ENCODE assay signal across 19 mouse cellular contexts in genomic region chr13:97207472-97208111, GRCm38 (mm10). TPM values are rescaled to one million over a fixed set of nuclear protein-coding genes. Genes with fewer than 3 reads are reported as not detected.
DNase-seq lines count a peak whose midpoint lies in the region; ATAC-seq and TF ChIP-seq lines count a peak whose summit lies in the region.
"Had no signal": no experiment of that assay in that cellular context is flagged by ENCODE, and none has a peak within 500 bp of the region (broad histone marks: within the 10 kb centered on the region; RNA-seq: fewer than 3 reads in every experiment).

No protein-coding gene starts in this region.

- TF ChIP-seq CTCF in MEL (IDR thresholded peaks at IDR 0.05 in 2 of 3, conservative IDR thresholded peaks at IDR 0.05 in 1 of 3; ENCODE audit: control insufficient read depth in 1 of 3, insufficient read depth in 1 of 3, low read depth in 2 of 3, low read length in 3 of 3, poor library complexity in 1 of 3, severe bottlenecking in 1 of 3): no peak
- no peak for TF ChIP-seq CTCF in bone marrow macrophage, adult 2 months (IDR thresholded peaks at IDR 0.05; ENCODE audit: low read depth, low read length)
- no peak for TF ChIP-seq CTCF in forebrain, postnatal 0 days (IDR thresholded peaks at IDR 0.05; ENCODE audit: low read depth)

- H3K27me3 ChIP-seq in MEL (ENCODE audit: control insufficient read depth in 1 of 2, insufficient read depth in 2 of 2, low read length in 2 of 2): no peaks in the 10 kb centered on the region
- H3K27me3 ChIP-seq in midbrain, embryonic 11.5 days (ENCODE audit: control insufficient read depth, insufficient read depth, low read length): no peaks in the 10 kb centered on the region
- no peaks in the 10 kb centered on the region for H3K27me3 ChIP-seq in forebrain, postnatal 0 days (ENCODE audit: insufficient read depth, low read length)
- H3K27me3 ChIP-seq: embryonic facial prominence, embryonic 15.5 days; heart, embryonic 12.5 days; limb, embryonic 15.5 days; neural tube, embryonic 13.5 days; Patski had no signal

- peaks cover 0 to 23% of the 10 kb centered on the region in 2 experiments; a peak in 2 of 4 replicates for H3K36me3 ChIP-seq in MEL (ENCODE audit: control insufficient read depth in 1 of 2, insufficient read depth in 2 of 2, low read length in 2 of 2)
- no peaks in the 10 kb centered on the region for H3K36me3 ChIP-seq in midbrain, embryonic 11.5 days (ENCODE audit: control insufficient read depth, insufficient read depth, low read length)
- H3K36me3 ChIP-seq in forebrain, postnatal 0 days (ENCODE audit: insufficient read depth): no peaks in the 10 kb centered on the region
- H3K36me3 ChIP-seq: embryonic facial prominence, embryonic 15.5 days; forebrain, embryonic 10.5 days; heart, embryonic 12.5 days; limb, embryonic 15.5 days; neural tube, embryonic 13.5 days had no signal

- peak overlapping the region; percentile 53 for H3K9ac ChIP-seq in MEL (ENCODE audit: control insufficient read depth, low read depth, low read length, poor library complexity, severe bottlenecking)
- no peak overlapping the region for H3K9ac ChIP-seq in midbrain, embryonic 11.5 days (ENCODE audit: low read length)
- no peak overlapping the region for H3K9ac ChIP-seq in forebrain, postnatal 0 days
- H3K9ac ChIP-seq: embryonic facial prominence, embryonic 15.5 days; heart, embryonic 12.5 days; limb, embryonic 15.5 days; lung, embryonic 14.5 days; neural tube, embryonic 13.5 days had no signal

- H3K79me2 ChIP-seq in MEL (ENCODE audit: control insufficient read depth, insufficient read depth, low read length, poor library complexity): no peaks in the 10 kb centered on the region

- no peak for TF ChIP-seq RAD21 in MEL (IDR thresholded peaks at IDR 0.05; ENCODE audit: low read depth, low read length)

- WGBS in midbrain, embryonic 11.5 days: 79% methylated on average over 7 of the region's 7 CpGs
- 84% methylated on average over 7 of the region's 7 CpGs for WGBS in forebrain, postnatal 0 days

- no peaks in the 10 kb centered on the region for H3K9me3 ChIP-seq in MEL (replicated peaks; ENCODE audit: insufficient read depth, low read length)
- no peaks in the 10 kb centered on the region for H3K9me3 ChIP-seq in midbrain, embryonic 11.5 days (ENCODE audit: control insufficient read depth, low read length)
- no peaks in the 10 kb centered on the region for H3K9me3 ChIP-seq in forebrain, postnatal 0 days (ENCODE audit: low read length)
- H3K9me3 ChIP-seq: embryonic facial prominence, embryonic 15.5 days; limb, embryonic 15.5 days; neural tube, embryonic 13.5 days had no signal

- no peak overlapping the region; the same call in 1 of the 2 replicates for H3K27ac ChIP-seq in MEL (ENCODE audit: control insufficient read depth, low read depth, low read length)
- H3K27ac ChIP-seq in bone marrow macrophage, adult 2 months (ENCODE audit: insufficient read depth, low read depth, low read length): peak overlapping the region; percentile 33
- H3K27ac ChIP-seq in midbrain, embryonic 11.5 days (ENCODE audit: low read depth, low read length): no peak overlapping the region
- H3K27ac ChIP-seq in forebrain, postnatal 0 days (ENCODE audit: low read depth, low read length): no peak overlapping the region
- H3K27ac ChIP-seq: embryonic facial prominence, embryonic 15.5 days; forebrain, embryonic 10.5 days; limb, embryonic 15.5 days; neural tube, embryonic 13.5 days had no signal

- peak; percentile 38 for DNase-seq in retina, postnatal 1 day
- DNase-seq in retina, embryonic 14.5 days (ENCODE audit: low spot score): no peak
- DNase-seq in MEL (ENCODE audit: low read depth, low spot score): peak; percentile 39
- DNase-seq in naive thymus-derived CD4-positive, alpha-beta T cell, adult 2 months (ENCODE audit: low read depth): peak; percentile 25
- no peak for DNase-seq in midbrain, embryonic 11.5 days (ENCODE audit: low spot score, missing footprints)
- no peak for DNase-seq in forebrain, postnatal 0 days
- DNase-seq: embryo, embryonic 11 days; gastrocnemius, postnatal 36 days; kidney, adult 18-20 months; kidney, postnatal 36 days; lung, embryonic 14.5 days had no signal

- TF ChIP-seq EP300 in MEL (IDR thresholded peaks at IDR 0.05; ENCODE audit: low read depth in 1 of 2, low read length in 2 of 2): peak in 1 of 2 experiments; percentile 41; a peak in 1 of 4 replicates

- no peak for TF ChIP-seq POLR2A in MEL (IDR thresholded peaks at IDR 0.05; ENCODE audit: control insufficient read depth in 1 of 2, insufficient read depth in 1 of 2, low read depth in 1 of 2, low read length in 2 of 2, poor library complexity in 1 of 2)
- TF ChIP-seq POLR2A in bone marrow macrophage, adult 2 months (IDR thresholded peaks at IDR 0.05; ENCODE audit: borderline replicate concordance, low read depth, low read length): no peak

- no peak for ATAC-seq in midbrain, embryonic 11.5 days (ENCODE audit: low FRiP score)
- no peak for ATAC-seq in forebrain, postnatal 0 days
- ATAC-seq: hindbrain, embryonic 16.5 days; Patski had no signal

- no peak overlapping the region for H3K4me2 ChIP-seq in midbrain, embryonic 11.5 days
- H3K4me2 ChIP-seq in forebrain, postnatal 0 days (ENCODE audit: low read depth): no peak overlapping the region
- H3K4me2 ChIP-seq: embryonic facial prominence, embryonic 15.5 days; heart, embryonic 12.5 days; limb, embryonic 15.5 days; lung, embryonic 14.5 days; neural tube, embryonic 13.5 days had no signal

- peaks cover 5 to 36% of the 10 kb centered on the region in 2 experiments for H3K4me1 ChIP-seq in MEL (ENCODE audit: control insufficient read depth in 1 of 2, insufficient read depth in 2 of 2, low read length in 2 of 2)
- peaks cover 47% of the 10 kb centered on the region for H3K4me1 ChIP-seq in bone marrow macrophage, adult 2 months (ENCODE audit: control insufficient read depth, insufficient read depth, low read length)
- peaks cover 3% of the 10 kb centered on the region for H3K4me1 ChIP-seq in midbrain, embryonic 11.5 days (ENCODE audit: control insufficient read depth, insufficient read depth, low read length)
- H3K4me1 ChIP-seq in forebrain, postnatal 0 days (ENCODE audit: insufficient read depth): no peaks in the 10 kb centered on the region

- peak overlapping the region; percentile 4 to 43; a peak in 3 of 4 replicates for H3K4me3 ChIP-seq in MEL (ENCODE audit: control insufficient read depth in 1 of 2, insufficient read depth in 1 of 2, low read depth in 2 of 2, low read length in 2 of 2)
- 0 out of 2 replicates have a peak overlapping the region, but pooled peaks have one; percentile 9 for H3K4me3 ChIP-seq in bone marrow macrophage, adult 2 months (ENCODE audit: insufficient read depth, low read length)
- no peak overlapping the region for H3K4me3 ChIP-seq in midbrain, embryonic 11.5 days (ENCODE audit: low read depth, low read length)
- no peak overlapping the region for H3K4me3 ChIP-seq in forebrain, postnatal 0 days (ENCODE audit: low read depth, low read length)
- H3K4me3 ChIP-seq: embryonic facial prominence, embryonic 15.5 days; forebrain, embryonic 10.5 days; heart, embryonic 12.5 days; limb, embryonic 15.5 days; neural tube, embryonic 13.5 days had no signal

TF ChIP-seq in MEL, 35 proteins besides CTCF, POLR2A, EP300 and RAD21:
- TF ChIP-seq SIN3A (IDR thresholded peaks at IDR 0.05; ENCODE audit: low read length) (0 out of 2 replicates have a peak, but pooled peaks have one; percentile 6), GATA1 (IDR thresholded peaks at IDR 0.05; ENCODE audit: low read depth, low read length) (peak; percentile 20; the same call in 1 of the 2 replicates), E2F4 (IDR thresholded peaks at IDR 0.05; ENCODE audit: borderline replicate concordance, low read depth, low read length) (no peak)

RNA-seq across cellular contexts. Expression of gene Hexb, which starts 9.4 kb away (rescaled TPM):
- 11.1 and 12.7 TPM in 2 replicates for total RNA-seq in MEL (2012; rRNA removed)
- 10 to 100 TPM in 1 of 2 experiments, not detected in 1; 15.4 TPM for polyA plus RNA-seq in MEL (2012; ENCODE audit: insufficient read depth in 1 of 2, insufficient read length in 2 of 2, low read depth in 1 of 2, low replicate concordance in 2 of 2, missing spikeins in 1 of 2)
- 312 and 325 TPM in 2 replicates for polyA plus RNA-seq in bone marrow macrophage, adult 2 months (2012; ENCODE audit: insufficient read depth, insufficient read length, missing spikeins)
- polyA plus RNA-seq in midbrain, embryonic 11.5 days (2014; fragmentation: Nextera tagmentation; extraction: Ambion mirVana): 25.8 and 26.1 TPM in 2 replicates
- total RNA-seq in forebrain, postnatal 0 days (2014; rRNA removed): 49.2 and 54.3 TPM in 2 replicates
- 49.2 and 50.6 TPM in 2 replicates for polyA plus RNA-seq in forebrain, postnatal 0 days (2015; fragmentation: Nextera tagmentation; extraction: Ambion mirVana)

RNA-seq across cellular contexts. Expression of gene Enc1, which starts 33.3 kb away (rescaled TPM):
- total RNA-seq in MEL (2012; rRNA removed): not detected in 2 replicates
- not detected for polyA plus RNA-seq in MEL (2012; ENCODE audit: insufficient read depth in 1 of 2, insufficient read length in 2 of 2, low read depth in 1 of 2, low replicate concordance in 2 of 2, missing spikeins in 1 of 2)
- polyA plus RNA-seq in bone marrow macrophage, adult 2 months (2012; ENCODE audit: insufficient read depth, insufficient read length, missing spikeins): 9.2 and 10.7 TPM in 2 replicates
- polyA plus RNA-seq in midbrain, embryonic 11.5 days (2014; fragmentation: Nextera tagmentation; extraction: Ambion mirVana): 18.4 and 19.8 TPM in 2 replicates
- 423 and 513 TPM in 2 replicates for total RNA-seq in forebrain, postnatal 0 days (2014; rRNA removed)
- polyA plus RNA-seq in forebrain, postnatal 0 days (2015; fragmentation: Nextera tagmentation; extraction: Ambion mirVana): 76.8 and 80.3 TPM in 2 replicates

Comparison
In these comparisons a context has a peak if more than half of its experiments do, and no peak if none do; other contexts are left out.
1. DNase-seq: peak in retina, postnatal 1 day (single experiment), MEL (single experiment) and naive thymus-derived CD4-positive, alpha-beta T cell, adult 2 months (single experiment); none in retina, embryonic 14.5 days (single experiment), midbrain, embryonic 11.5 days (single experiment) and forebrain, postnatal 0 days (single experiment).
2. H3K4me3 ChIP-seq: peak in MEL (2 of 2) and bone marrow macrophage, adult 2 months (single experiment); none in midbrain, embryonic 11.5 days (single experiment) and forebrain, postnatal 0 days (single experiment).
3. RNA of gene Enc1, which starts 33.3 kb away (polyA plus RNA-seq): 76.8 to 80.3 TPM in forebrain, postnatal 0 days, 18.4 to 19.8 TPM in midbrain, embryonic 11.5 days and 9.2 to 10.7 TPM in bone marrow macrophage, adult 2 months; not detected in MEL; every median in the first group is over 10 times any median in the second.